Mouse (Mus musculus): ENCODE measurements around the gene Adssl1.

Gene Adssl1

DNA sequence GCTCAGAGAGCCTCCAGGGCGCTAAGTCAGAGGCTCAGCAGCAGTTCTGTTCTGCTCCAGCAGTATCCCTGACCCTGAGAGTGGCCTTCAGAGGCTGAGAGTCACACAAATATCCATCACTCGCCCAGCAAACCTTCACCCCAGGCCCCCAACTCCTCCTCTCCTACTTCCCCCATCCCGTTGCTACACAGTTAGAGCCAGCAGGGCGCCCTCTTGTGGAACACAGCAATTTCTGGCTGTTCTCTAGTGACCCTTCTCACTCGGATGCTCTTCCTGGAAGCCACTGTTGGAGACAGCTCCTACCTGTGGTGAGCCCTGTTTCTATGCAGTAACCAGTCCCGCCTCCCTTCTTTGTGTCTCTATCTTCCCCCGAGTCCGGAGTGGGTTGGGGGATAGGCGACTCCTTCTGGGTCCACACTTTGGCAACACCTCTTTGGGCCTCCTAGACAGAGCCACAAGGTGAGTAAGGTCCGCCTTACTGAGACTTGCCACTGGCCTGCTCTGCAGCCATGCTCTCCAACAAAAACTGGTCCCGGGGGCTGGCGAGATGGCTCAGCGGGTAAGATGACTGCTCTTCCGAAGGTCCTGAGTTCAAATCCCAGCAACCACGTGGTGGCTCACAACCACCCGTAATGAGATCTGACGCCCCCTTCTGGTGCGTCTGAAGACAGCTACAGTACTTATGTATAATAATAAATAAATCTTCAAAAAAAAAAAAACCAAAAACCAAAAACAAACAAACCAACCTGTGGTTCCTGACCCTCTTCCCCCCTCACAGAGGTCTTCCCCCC lies 55.6 kb downstream of the Adssl1 start:
- DNase-seq (ENCODE audit: low read depth, low spot score), result peak; percentile 92

DNA sequence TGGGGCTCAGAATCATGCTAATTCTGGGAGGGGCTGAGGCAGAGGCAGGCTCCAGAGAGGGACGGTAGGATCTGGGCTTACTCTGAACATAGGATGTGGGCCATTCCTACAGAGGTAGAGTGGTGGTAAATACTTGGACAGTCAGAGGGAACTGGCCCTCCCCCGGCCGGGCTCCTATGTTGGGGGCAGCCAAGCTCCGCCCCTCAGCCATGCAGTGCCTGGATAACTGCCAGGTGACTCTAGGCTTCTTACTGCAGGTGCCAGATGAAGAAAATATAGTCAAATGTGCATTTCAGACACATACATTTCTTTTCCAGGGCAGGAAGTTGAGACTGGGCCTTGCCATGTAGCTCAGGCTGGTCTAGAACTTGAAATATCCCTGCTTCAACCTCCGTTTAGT lies 57.2 kb downstream of the Adssl1 start:
- DNase-seq (ENCODE audit: low read depth, low spot score), result no peak

DNA sequence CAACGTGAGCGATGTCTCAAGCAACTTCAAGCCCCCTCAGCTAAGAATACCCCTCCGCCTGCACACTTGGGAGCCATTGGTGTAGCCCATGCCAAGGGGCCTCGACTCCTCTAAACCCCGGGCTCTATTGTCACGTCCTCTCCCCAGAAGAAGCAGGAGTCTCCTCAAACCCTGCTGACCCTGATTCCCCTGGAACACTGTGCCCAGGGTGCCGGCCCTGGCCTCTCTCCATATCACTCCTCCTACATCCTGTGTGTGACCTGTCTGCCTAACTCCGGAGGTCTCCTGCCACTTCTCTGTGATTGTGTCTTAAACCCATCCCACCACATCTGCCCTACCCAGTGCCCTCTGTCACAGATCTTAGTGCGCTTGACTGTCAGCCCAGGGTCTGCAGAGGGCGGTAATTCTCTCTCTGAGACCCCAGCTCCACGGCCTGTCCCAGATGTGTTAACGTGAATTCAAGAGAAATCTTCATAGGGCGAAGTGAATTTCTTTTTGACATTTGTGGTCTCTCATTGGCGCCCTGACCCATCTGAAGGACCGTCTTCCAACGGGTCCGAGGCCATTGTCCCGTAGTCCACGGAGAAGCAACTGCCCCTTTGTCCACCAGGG lies 58.2 kb downstream of the Adssl1 start:
- DNase-seq (ENCODE audit: low read depth, low spot score), result no peak

DNA sequence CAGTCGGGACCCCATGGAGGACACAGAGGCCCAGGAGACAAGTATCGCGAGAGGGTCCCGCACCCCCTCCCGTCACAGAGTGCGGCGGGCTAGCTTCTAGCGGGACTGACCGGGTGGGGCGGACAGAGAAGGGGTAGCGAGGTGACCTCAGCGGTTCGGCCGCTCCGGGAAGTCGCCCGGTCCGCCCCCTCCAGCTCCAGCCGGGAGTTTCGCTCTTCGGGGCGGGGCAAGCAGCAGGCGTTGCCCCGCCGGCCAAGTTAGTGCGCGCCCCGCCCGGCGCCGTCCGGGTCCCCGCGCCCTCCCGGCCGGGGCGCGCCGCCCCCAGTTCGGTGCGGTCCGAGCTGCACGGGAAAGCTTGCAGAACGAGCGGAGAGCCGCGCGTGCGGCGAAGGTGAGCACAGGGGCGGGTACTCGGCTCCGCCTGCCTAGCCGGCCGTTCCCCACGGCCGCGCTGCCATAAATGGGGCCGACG lies 58.7 kb downstream of the Adssl1 start, which contains the start of gene Zbtb42:
Gene Zbtb42 (plus strand): TSS at position 274 of the 472 bp plus-strand sequence.
- peak; percentile 64 for DNase-seq (ENCODE audit: low read depth, low spot score)

DNA sequence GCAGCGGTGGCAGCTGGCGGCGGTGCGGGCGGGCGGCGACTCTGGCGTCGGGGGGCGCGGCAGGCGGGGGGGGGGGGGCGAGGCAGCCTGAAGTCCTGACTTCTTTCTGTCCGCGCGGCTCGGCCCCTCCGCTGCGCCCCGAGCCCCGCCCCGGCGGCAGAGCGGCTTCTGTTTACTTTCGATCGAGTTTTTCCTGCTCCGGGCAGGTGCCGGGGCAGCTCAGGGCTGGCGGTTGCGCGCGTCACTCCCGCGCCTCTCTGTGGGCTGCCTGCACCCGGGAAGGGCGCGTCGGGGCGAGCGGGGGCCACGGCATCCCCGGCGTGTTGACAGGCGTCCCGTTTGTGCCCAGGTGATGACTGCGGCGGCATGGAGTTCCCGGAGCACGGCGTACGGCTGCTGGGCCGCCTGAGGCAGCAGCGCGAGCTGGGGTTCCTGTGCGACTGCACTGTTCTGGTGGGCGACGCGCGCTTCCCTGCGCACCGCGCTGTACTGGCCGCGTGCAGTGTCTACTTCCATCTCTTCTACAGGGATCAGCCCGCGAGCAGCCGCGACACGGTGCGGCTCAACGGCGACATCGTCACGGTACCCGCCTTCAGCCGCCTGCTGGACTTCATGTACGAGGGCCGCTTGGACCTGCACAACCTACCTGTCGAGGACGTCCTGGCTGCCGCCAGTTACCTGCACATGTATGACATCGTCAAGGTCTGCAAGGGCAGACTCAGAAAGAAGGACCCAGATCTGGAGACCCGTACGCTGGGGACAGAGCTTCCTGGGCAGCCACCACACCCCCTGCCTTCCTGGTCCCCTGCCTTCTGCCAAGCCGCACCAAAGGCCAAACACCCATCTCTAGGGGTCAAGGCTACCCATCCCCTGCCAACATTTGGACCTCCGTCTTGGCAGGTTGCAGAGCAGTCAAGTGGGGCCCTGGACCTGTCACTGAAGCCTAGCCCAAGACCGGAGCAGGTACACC lies 59.5 kb downstream of the Adssl1 start:
- peak; percentile 67 for DNase-seq (ENCODE audit: low read depth, low spot score)

DNA sequence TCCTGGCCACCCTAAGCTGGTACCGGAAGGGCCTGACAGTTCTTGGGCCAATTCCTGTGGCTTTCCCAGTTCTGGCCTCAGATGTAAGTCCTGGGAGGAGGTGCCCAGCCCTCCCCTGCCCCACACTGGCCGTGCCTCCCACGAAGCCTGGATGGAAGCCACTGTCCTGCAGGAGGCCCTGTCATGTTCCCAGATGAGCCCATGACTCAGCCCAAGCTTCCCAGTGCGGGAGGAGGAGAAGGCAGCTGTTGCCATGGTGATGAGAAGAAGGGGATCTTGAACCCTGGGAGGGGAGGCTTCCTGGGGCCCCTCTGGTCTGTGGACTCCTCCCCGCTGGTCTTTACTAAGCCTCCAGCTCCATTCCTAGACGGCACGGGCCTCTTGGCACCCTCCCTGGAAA lies 63.5 kb downstream of the Adssl1 start:
- DNase-seq (ENCODE audit: low read depth, low spot score), result no peak

DNA sequence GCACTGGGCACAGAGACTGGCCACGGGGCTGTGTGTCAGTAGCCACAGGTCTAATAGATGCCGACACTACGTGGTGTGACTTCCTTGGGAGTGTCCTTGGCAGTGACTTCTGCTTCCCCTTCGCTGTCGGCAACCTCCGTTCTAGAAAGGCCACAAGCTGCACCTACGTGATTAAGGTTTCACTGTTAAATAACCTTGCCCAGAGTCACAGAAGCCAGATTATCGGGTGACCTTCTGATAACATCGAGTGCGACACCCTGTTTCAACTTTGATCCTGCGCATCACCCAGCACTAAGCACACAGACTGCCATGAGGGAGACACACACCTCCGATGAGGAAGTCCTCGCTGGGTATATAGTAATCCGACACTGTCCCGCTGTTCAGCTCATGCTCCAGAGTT lies 68.6 kb downstream of the Adssl1 start:
- no peak for DNase-seq (ENCODE audit: low read depth, low spot score)
